Mouse (Mus musculus): Measurements from ENCODE around the gene Smtnl1.

The Smtnl1 gene

DNA sequence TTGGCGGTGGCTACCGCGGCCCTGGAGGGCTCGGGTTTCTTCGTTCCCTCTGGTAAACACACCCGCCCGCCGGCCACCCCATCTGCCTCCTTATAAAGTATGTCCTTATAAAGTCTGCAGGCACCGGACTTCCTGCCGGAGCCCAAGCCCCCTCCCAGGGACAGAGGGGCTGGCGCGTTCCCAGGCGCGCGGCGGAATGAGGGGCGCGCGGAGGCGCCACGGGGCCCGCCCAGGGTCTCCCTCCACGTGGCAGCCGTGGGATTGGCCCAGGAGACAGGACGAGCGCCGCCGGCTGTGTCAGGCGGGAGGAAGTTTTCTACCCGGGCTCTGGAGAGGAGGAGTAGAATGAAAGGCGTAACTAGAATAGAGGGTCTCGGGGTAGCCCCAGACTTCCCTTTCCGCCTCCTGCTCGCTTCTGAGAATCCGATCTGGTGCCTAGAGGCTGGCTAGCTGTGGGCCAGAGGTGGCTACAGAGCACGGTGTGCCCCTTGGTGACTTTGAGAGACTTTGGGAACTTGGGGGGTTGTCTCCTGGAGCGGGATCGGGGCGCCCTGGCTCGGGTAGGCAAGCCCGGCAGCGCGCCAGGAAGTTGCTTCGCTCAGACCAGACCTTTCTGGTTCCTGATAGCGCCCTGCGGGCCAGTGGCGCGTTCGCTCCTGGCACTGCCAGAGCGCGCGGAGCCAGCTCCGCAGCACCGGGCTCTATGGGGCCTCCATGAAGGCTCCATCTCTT is 17.7 kb upstream of the Smtnl1 start:
- in situ Hi-C loops (cut with MboI; ENCODE audit: low pct_unique_long_range_greater_than_20kb in 1 of 2, low sequenced_read_pairs in 2 of 2, unreplicated experiment in 1 of 2), result no loop called here

DNA sequence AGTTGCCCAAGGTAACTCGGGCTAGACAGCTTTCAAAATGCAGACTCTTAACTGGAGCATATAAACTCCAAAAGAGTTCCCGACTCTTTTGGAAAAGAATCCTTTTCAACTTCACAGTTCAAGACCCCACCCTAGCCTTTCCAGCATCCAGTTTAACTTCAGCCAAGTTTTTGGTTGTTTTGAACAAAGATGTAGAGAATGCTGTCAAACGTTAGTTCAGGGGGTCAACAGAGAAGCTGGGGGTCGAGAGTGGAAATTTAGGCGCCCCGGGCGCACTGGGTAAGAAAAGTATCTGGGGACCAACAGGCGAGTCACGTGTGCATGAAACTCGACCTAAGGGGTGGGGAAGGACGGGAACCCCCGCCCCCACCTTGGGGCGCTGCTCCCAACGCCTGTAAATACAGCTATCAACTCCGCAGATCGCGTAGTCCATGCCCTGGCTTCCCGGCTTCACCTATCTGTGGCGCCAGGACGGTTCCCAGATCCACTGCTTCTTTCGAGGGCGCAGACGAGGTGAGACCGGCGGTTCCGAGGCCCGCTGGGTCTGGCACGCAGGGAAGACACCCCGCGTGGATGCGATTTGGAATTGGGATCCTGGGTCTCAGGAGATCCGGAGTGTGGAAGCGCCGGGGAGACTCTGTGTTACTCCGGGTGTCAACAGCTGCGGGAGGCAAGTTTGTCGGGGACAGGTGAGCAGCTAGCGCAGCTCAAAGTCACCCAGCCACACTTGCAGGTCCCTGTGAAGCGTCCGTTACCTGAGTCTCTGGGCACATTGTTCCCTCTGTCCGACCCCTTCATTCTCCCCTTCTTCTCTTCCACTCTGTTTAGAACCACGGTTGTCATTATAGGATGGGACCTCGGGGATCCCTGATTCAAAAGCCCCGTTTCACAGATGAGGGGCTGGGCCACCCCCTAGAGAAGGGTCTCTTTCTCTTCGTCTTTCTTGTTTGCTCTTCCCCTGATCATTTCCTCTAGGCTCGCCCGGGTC is 16.8 kb upstream of the Smtnl1 start:
- in situ Hi-C loops (cut with MboI; ENCODE audit: low pct_unique_long_range_greater_than_20kb in 1 of 2, low sequenced_read_pairs in 2 of 2, unreplicated experiment in 1 of 2), result loop anchor here in 1 of 2 experiments (5.0 kb wide), 1 partner anchor 38 kb away; no protein-coding TSS in a partner anchor

DNA sequence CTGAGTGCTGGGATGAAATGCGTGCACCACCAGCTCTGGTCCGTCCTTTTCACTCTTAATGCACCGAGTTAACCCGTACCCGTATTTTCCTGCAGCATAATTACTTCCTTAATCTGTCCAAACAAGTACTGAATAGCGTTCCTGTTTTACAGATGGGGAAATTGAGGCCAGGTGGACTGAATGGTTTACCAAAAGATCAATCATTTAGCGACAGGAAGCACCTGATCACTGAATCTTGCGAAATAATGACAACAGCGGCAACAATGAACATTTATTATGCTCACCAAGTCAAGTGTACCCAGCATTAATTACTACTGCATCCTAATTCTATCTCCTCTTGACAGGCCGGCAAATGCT is 16.1 kb upstream of the Smtnl1 start, which contains the start of gene Slc43a1:
Gene Slc43a1, plus strand, starts transcription at position 258 of the 357 bp plus-strand sequence.
- in situ Hi-C loops (cut with MboI; ENCODE audit: low pct_unique_long_range_greater_than_20kb in 1 of 2, low sequenced_read_pairs in 2 of 2, unreplicated experiment in 1 of 2), result loop anchor here in 1 of 2 experiments (5.0 kb wide), 1 partner anchor 39 kb away; no protein-coding TSS in a partner anchor

DNA sequence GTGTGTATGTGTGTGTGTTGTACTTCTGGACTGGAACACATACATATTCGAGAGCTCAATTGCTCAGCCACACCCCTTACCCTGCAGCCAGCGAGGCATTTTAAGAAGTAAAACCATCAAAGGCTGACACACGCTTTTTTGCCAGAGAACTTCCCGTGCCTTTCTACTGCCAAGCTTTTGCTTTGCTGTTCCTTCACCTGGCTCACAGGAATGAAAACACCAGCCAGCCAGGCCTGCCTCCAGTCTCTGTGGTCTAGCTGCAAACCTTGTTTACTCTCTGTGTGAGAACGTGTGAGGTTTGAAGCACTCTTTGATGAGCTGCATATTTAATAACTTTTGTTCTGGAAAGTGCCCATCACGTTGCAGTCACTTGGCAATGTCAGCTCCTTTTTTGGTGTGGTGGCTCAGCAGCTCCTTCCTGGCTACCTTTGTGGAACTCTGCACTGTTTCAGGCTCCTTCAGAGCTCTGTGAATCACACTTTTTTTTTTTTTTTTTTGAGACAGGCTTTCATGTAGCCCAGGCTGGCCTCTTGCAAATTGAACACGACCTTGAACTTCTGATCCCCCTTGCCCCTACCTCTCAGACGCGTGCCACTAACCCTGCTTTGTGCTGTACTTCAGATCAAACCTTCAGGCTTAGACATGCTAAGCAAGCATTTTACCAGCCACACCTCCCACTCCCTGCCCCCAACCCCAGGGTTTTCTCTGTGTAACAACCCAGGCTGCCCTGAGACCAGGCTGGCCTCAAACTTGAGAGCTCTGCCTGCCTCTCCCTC is 15.6 kb upstream of the Smtnl1 start:
- in situ Hi-C loops (cut with MboI; ENCODE audit: low pct_unique_long_range_greater_than_20kb in 1 of 2, low sequenced_read_pairs in 2 of 2, unreplicated experiment in 1 of 2), result loop anchor here in 1 of 2 experiments (5.0 kb wide), 1 partner anchor 39 kb away; no protein-coding TSS in a partner anchor

DNA sequence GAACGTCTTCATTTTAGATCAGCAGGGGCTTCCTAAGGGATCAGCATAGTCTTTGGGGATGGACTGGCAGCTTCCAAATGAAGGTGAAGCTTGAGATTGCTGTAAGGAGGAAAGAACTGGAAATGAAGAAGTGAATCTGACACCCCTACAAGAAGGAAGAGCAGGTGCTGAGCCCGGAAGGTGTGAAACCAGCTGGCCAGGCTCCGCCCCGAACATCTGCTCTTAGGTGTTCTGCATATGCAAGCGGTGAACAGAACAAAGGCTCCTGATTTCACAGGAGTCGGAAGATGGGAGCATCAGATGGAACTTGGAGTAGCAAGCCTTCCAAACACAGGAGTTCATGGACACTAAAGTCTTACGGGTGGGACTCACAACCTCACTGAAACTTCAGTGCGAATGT is 14.7 kb upstream of the Smtnl1 start:
- in situ Hi-C loops (cut with MboI; ENCODE audit: low pct_unique_long_range_greater_than_20kb in 1 of 2, low sequenced_read_pairs in 2 of 2, unreplicated experiment in 1 of 2), result loop anchor here in 1 of 2 experiments (5.0 kb wide), 1 partner anchor 40 kb away; no protein-coding TSS in a partner anchor

DNA sequence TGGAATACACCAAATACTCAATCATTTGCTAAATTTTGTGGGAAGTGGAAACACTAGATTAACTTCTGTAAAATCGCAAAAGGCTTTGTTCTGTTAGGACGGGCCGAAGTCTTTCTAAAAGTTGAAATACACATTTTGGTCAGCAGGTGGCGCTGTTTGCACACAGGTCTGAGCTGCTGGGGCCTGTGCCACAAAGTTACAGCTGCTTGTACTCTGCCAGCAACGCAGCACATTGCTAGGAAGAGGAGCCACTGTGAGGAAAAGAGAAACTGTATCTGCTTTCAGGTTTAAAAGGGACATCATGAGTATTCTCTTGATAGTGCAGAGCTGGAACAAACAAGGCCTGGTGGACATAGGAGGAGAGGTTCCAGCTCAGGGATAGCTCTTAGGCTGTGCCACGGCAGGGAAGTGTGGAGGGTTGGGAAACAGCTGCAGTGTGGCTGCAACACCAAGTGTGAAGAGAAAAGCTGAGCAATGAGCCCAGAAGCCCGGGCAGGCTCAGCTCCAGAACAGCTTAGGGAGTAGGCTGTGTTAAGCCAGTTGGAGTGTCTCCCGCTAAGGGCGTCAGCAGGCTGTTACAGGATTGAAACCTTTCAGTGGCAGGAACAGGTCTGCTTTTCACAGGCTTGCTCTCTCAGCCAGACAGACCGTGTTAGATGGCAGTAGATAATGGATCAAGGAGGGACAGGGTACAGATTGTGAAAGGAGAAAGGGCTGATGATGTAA is 9.4 kb upstream of the Smtnl1 start:
- in situ Hi-C loops (cut with MboI; ENCODE audit: low pct_unique_long_range_greater_than_20kb in 1 of 2, low sequenced_read_pairs in 2 of 2, unreplicated experiment in 1 of 2), result no loop called here

DNA sequence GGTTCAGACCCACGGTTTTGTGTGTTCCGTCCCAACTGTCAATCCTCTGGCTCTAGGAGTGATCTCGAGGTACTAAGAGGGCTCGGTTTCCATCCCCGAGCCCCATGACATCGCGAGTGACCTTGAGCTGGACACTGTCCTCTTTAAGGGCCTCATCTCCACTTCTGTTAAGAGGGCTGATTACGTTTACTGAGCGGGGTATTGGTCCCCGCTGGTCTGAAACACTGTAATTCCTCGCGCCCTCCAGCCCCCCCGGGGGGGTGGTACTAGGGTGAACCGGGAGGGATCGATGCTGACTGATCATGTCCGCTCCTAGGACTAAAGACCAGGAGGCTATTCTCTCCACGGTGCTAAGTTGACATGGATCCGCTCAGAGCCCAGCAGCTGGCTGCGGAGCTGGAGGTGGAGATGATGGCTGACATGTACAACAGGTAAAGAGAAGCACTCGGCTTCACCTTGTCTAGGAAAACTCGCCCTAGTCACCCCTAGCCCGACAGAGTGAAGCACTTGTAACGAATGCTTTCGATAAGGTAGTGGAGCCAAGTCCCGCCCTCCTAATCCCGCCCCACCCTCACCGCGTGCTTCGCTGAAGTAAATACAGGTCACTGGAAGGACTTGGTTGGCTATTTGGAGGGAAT is 5.0 kb upstream of the Smtnl1 start:
- in situ Hi-C loops (cut with MboI; ENCODE audit: low pct_unique_long_range_greater_than_20kb in 1 of 2, low sequenced_read_pairs in 2 of 2, unreplicated experiment in 1 of 2), result no loop called here

DNA sequence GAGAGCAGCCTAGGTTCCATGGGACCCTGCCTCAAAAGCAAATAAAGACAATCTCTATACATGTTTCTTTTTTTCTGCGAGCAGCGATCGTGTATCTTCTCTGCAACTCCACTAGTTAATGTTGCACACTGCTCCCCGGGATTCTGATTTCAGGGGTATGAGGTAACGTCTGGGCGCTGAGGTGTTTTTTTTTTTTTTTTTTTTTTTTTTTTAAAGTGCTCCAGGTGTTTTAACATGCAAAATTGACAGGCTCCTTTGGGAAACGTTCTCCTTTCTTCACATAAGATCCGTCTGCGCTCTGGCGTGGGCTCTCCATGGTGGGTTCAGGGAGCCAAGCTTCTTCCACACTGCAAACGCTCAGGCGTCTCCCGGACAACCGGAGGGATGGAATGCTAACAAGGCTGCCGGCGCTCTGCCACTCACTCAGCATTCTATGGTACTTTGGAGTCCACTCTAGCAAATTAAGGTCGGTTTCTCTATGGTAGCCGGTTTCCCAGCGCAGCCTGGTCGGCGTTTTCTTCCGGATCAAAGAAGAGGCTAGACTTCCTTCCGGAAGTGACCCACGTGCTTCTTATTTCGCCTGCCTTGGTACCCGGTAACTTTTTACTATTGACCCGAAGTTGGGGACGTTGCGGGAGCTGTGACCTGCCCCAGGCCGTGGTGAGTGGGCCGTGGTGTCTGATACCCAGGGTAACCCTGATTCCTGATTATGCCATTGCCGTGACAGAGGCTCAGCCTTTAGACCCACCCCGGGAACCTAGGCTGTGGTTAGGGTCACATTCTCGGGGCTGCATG is 4.2 kb upstream of the Smtnl1 start, which contains the start of gene Timm10:
Gene Timm10, plus strand, starts transcription at position 510 of the 795 bp plus-strand sequence.
- in situ Hi-C loops (cut with MboI; ENCODE audit: low pct_unique_long_range_greater_than_20kb in 1 of 2, low sequenced_read_pairs in 2 of 2, unreplicated experiment in 1 of 2), result no loop called here

DNA sequence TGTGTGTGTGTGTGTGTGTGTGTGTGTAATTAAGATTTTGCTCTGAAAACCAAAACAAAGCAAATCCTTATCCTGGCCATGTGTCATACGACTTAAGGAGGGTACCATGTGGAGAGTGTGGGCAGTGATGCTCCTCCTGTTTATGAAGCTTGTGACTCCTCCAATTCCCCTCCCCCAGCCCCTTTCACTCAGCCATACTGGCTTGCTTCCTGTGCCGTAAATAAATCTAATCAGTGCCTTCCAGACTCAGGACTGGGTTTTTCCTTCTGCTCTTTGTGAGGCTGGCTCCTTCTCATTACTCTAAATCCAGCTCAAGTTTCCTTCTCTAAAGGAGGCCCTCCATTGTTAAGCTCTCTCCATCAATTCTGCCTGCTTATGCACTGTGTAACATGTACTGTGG is 785 bp upstream of the Smtnl1 start:
- in situ Hi-C loops (cut with MboI; ENCODE audit: low pct_unique_long_range_greater_than_20kb in 1 of 2, low sequenced_read_pairs in 2 of 2, unreplicated experiment in 1 of 2), result loop anchor here in 1 of 2 experiments (25.0 kb wide), 1 partner anchor 361 kb away; no protein-coding TSS in a partner anchor

DNA sequence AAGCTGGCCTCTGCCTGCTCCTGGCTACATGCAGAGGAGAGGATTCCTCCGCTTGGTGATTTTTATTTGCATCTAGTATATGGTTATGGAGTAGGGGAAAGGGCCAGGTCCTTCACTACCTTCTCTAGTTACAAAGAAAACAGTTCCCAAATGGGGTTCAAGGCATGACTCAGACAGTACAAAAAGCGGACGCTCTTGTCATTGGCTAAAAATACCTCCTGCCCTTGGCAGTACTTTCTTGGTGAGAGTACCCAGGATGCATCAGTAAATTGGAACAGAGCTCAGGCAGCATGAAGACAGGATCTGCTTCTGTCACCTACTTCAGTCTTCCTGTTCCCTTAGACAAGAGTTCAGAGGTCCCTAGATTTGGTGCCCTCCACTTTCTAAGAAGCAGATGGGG is 2.6 kb downstream of the Smtnl1 start:
- in situ Hi-C loops (cut with MboI; ENCODE audit: low pct_unique_long_range_greater_than_20kb in 1 of 2, low sequenced_read_pairs in 2 of 2, unreplicated experiment in 1 of 2), result loop anchor here in 1 of 2 experiments (25.0 kb wide), 1 partner anchor 358 kb away; no protein-coding TSS in a partner anchor

DNA sequence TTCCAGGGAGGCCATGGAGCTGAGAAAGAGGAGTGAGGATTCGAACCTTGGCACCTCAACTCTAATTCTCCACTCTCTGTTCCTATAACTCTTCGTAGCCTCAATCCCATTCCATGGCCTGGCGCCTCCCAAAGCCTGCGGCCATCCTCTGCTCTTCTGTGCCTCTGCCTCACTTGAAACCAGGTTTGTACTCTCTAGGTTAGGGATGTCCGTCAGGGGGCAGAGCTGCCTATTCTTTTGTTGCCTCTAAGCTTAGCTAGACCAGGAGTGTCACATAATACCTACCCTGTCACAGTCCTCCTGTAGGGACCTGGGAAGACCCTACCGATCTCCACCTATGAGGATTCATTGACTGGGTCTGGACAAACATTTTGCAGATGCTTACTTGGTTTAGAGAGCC is 9.8 kb downstream of the Smtnl1 start:
- in situ Hi-C loops (cut with MboI; ENCODE audit: low pct_unique_long_range_greater_than_20kb in 1 of 2, low sequenced_read_pairs in 2 of 2, unreplicated experiment in 1 of 2), result loop anchor here in 1 of 2 experiments (25.0 kb wide), 1 partner anchor 350 kb away; no protein-coding TSS in a partner anchor

DNA sequence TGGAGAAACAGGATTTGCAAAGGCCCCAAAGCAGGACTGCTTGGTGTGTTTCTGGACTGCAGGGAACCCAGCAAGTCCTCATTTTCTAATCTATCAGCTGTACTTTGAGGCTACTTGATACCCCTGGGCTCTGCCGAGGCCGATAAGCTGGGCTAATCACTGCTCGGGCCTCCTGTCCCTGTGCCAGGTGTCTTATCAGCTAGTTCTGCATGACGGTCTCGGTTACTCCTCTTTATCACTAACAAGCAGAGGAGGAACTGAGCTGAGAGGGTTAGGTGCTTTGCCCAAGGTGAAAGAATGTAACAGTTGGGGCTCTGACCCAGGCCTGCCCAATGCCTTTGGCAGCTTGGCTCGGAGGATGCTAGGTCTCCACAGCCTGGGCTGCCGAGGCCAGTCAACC is 10.6 kb downstream of the Smtnl1 start:
- in situ Hi-C loops (cut with MboI; ENCODE audit: low pct_unique_long_range_greater_than_20kb in 1 of 2, low sequenced_read_pairs in 2 of 2, unreplicated experiment in 1 of 2), result loop anchor here in 1 of 2 experiments (25.0 kb wide), 1 partner anchor 350 kb away; no protein-coding TSS in a partner anchor

DNA sequence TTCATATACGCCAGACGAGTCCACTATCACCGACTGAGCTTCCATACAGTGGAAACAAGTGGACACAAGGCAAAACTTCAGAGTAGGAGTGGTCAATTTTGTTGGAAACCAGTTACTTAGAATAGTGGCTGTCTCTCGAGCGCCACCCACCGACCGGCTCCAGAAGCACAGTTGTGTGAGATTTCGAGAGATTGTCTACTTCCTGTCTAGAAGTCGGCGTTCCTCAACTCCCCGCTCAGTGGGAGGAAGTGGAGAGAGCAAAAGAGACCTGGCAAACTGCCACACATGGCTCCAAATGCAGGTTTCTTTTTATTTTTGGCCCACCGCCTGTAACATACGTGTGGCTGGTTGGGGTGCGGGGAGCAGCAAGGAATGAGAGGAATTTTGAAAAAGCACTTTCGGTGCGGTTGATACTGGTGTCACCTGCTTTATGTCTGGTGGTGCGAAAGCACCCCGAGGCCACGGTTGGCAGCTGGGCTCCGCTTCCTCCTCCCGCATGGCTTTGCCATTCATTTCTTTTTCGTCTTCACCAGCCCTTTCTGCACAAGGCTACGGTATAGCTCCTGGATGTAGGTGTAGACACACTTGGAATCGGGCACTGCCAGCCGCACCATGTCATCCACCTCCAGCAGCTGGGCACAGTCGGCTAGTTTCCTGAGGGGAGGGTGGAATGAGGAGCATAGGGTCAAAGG is 11.4 kb downstream of the Smtnl1 start:
- in situ Hi-C loops (cut with MboI; ENCODE audit: low pct_unique_long_range_greater_than_20kb in 1 of 2, low sequenced_read_pairs in 2 of 2, unreplicated experiment in 1 of 2), result loop anchor here in 1 of 2 experiments (25.0 kb wide), 1 partner anchor 349 kb away; no protein-coding TSS in a partner anchor

DNA sequence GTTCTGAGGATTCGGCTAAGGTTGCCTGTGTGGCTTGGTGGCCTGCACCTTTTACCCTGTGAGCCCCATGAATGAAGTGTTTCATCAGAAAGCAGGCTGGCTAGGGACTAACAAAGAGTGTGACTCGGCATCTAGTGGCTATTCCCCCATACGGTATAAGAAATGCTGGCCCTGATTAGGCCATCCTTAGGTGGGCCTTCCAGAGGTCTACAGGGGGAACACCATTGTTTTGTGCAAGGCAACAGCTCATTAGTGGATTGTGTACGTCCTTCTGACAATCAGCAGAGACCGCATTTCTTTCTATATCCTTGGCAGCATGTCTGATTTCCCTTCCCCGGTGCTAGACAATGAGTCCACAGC is 11.9 kb downstream of the Smtnl1 start:
- in situ Hi-C loops (cut with MboI; ENCODE audit: low pct_unique_long_range_greater_than_20kb in 1 of 2, low sequenced_read_pairs in 2 of 2, unreplicated experiment in 1 of 2), result loop anchor here in 1 of 2 experiments (25.0 kb wide), 1 partner anchor 348 kb away; no protein-coding TSS in a partner anchor

DNA sequence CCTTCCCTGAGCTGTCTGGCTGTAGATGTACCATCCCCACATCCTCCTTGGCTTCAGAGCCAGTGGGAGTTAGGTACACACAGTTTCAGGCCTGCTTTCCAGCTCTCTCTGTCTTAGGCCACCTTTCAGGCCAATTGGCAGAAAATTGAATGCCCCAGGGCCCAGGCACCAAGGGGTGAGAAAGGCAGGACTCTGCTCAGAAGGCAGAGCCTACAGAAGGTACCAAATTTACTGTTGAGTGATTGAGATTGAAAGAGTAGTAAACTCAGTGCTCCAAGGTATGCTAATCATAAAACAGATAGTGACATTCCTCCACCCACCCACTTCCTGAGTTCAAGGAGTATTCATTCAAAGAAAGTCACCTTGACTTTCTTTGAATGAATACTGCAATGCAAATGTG is 13.1 kb downstream of the Smtnl1 start:
- in situ Hi-C loops (cut with MboI; ENCODE audit: low pct_unique_long_range_greater_than_20kb in 1 of 2, low sequenced_read_pairs in 2 of 2, unreplicated experiment in 1 of 2), result loop anchor here in 1 of 2 experiments (25.0 kb wide), 1 partner anchor 347 kb away; no protein-coding TSS in a partner anchor

All from mouse embryonic stem cell (cell line).